In genomic region chr17:27339823-27340222, GRCm38 (mm10) we compare ENCODE assay signal across 23 mouse cellular contexts.
A peak's percentile ranks its signal among the peaks of the same experiment; 100 is the strongest.
DNase-seq lines count a peak whose midpoint lies in the region; ATAC-seq and TF ChIP-seq lines count a peak whose summit lies in the region.
"Had no signal": no experiment of that assay in that cellular context is flagged by ENCODE, and none has a peak within 500 bp of the region (broad histone marks: within the 10 kb centered on the region; RNA-seq: fewer than 3 reads in every experiment).

No protein-coding gene starts in this region.

- no peaks in the 10 kb centered on the region for H3K36me3 ChIP-seq in midbrain, embryonic 10.5 days
- no peaks in the 10 kb centered on the region for H3K36me3 ChIP-seq in midbrain, embryonic 15.5 days (replicated peaks)
- H3K36me3 ChIP-seq in testis, adult 2 months (ENCODE audit: control insufficient read depth, insufficient read depth, low read length), result no peaks in the 10 kb centered on the region; the same call in none of the 2 replicates
- H3K36me3 ChIP-seq in MEL (ENCODE audit: control insufficient read depth in 1 of 2, insufficient read depth in 2 of 2, low read length in 2 of 2), result peaks cover 0 to 18% of the 10 kb centered on the region in 2 experiments; a peak in 2 of 4 replicates
- H3K36me3 ChIP-seq in forebrain, embryonic 16.5 days (ENCODE audit: control insufficient read depth, insufficient read depth), result no peaks in the 10 kb centered on the region
- H3K36me3 ChIP-seq: G1E had no signal

- peaks cover 50% of the 10 kb centered on the region for H3K4me1 ChIP-seq in midbrain, embryonic 10.5 days
- no peaks in the 10 kb centered on the region for H3K4me1 ChIP-seq in midbrain, embryonic 15.5 days
- peaks cover 15% of the 10 kb centered on the region for H3K4me1 ChIP-seq in testis, adult 2 months (ENCODE audit: control insufficient read depth, insufficient read depth, low read length)
- H3K4me1 ChIP-seq in MEL (ENCODE audit: control insufficient read depth in 1 of 2, insufficient read depth in 2 of 2, low read length in 2 of 2), result peaks cover 16 to 38% of the 10 kb centered on the region in 2 experiments
- H3K4me1 ChIP-seq in forebrain, embryonic 16.5 days (replicated peaks; ENCODE audit: control insufficient read depth, insufficient read depth, low read length), result no peaks in the 10 kb centered on the region

- H3K79me2 ChIP-seq in MEL (ENCODE audit: control insufficient read depth, insufficient read depth, low read length, poor library complexity), result peaks cover 4% of the 10 kb centered on the region

- ATAC-seq in midbrain, embryonic 15.5 days (replicated peaks), result no peak
- no peak for ATAC-seq in forebrain, embryonic 16.5 days
- ATAC-seq: activated CD4-positive, CD25-positive, alpha-beta regulatory T cell, adult 4 months; CD4-positive, CD25-positive, alpha-beta regulatory T cell, adult 4 months; Patski had no signal

- no peak for TF ChIP-seq RAD21 in MEL (IDR thresholded peaks at IDR 0.05; ENCODE audit: low read depth, low read length)

- H3K4me2 ChIP-seq in midbrain, embryonic 15.5 days, result no peak overlapping the region
- H3K4me2 ChIP-seq in forebrain, embryonic 16.5 days (ENCODE audit: low read length), result no peak overlapping the region

- no peak for TF ChIP-seq POLR2A in testis, adult 2 months (IDR thresholded peaks at IDR 0.05; ENCODE audit: control insufficient read depth, low read depth, low read length)
- TF ChIP-seq POLR2A in MEL (IDR thresholded peaks at IDR 0.05; ENCODE audit: control insufficient read depth in 1 of 2, insufficient read depth in 1 of 2, low read depth in 1 of 2, low read length in 2 of 2, poor library complexity in 1 of 2), result no peak

- no peak for TF ChIP-seq CTCF in testis, adult 2 months (IDR thresholded peaks at IDR 0.05; ENCODE audit: control insufficient read depth, insufficient read depth, insufficient replicate concordance, low read depth, low read length)
- TF ChIP-seq CTCF in MEL (IDR thresholded peaks at IDR 0.05 in 2 of 3, conservative IDR thresholded peaks at IDR 0.05 in 1 of 3; ENCODE audit: control insufficient read depth in 1 of 3, insufficient read depth in 1 of 3, low read depth in 2 of 3, low read length in 3 of 3, poor library complexity in 1 of 3, severe bottlenecking in 1 of 3), result no peak

- no peak overlapping the region for H3K9ac ChIP-seq in midbrain, embryonic 15.5 days
- H3K9ac ChIP-seq in MEL (ENCODE audit: control insufficient read depth, low read depth, low read length, poor library complexity, severe bottlenecking), result no peak overlapping the region
- H3K9ac ChIP-seq in forebrain, embryonic 16.5 days (replicated peaks; ENCODE audit: low read depth, low read length), result no peak overlapping the region

- H3K27ac ChIP-seq in midbrain, embryonic 10.5 days (replicated peaks), result 0 out of 2 replicates have a peak overlapping the region, but pooled peaks have one; percentile 28
- no peak overlapping the region for H3K27ac ChIP-seq in midbrain, embryonic 15.5 days
- peak overlapping the region; percentile 50 for H3K27ac ChIP-seq in testis, adult 2 months (ENCODE audit: control insufficient read depth, insufficient read depth, low read depth, low read length)
- H3K27ac ChIP-seq in MEL (ENCODE audit: control insufficient read depth, low read depth, low read length), result peak overlapping the region; percentile 50
- no peak overlapping the region for H3K27ac ChIP-seq in forebrain, embryonic 16.5 days (ENCODE audit: low read length)

- H3K27me3 ChIP-seq in midbrain, embryonic 10.5 days (ENCODE audit: low read depth, poor library complexity, severe bottlenecking), result no peaks in the 10 kb centered on the region
- H3K27me3 ChIP-seq in midbrain, embryonic 15.5 days (replicated peaks), result no peaks in the 10 kb centered on the region; the same call in 1 of the 2 replicates
- H3K27me3 ChIP-seq in testis, adult 2 months (ENCODE audit: control insufficient read depth, insufficient read depth, low read length), result no peaks in the 10 kb centered on the region
- H3K27me3 ChIP-seq in MEL (ENCODE audit: control insufficient read depth in 1 of 2, insufficient read depth in 2 of 2, low read length in 2 of 2), result no peaks in the 10 kb centered on the region
- H3K27me3 ChIP-seq in forebrain, embryonic 16.5 days (replicated peaks; ENCODE audit: control insufficient read depth, insufficient read depth, low read length), result no peaks in the 10 kb centered on the region

- H3K4me3 ChIP-seq in midbrain, embryonic 10.5 days, result no peak overlapping the region
- no peak overlapping the region for H3K4me3 ChIP-seq in midbrain, embryonic 15.5 days
- H3K4me3 ChIP-seq in testis, adult 2 months (ENCODE audit: control insufficient read depth, low read depth, low read length), result no peak overlapping the region
- H3K4me3 ChIP-seq in MEL (ENCODE audit: control insufficient read depth in 1 of 2, insufficient read depth in 1 of 2, low read depth in 2 of 2, low read length in 2 of 2), result no peak overlapping the region
- no peak overlapping the region for H3K4me3 ChIP-seq in forebrain, embryonic 16.5 days (replicated peaks; ENCODE audit: low read length)

- no peaks in the 10 kb centered on the region for H3K9me3 ChIP-seq in midbrain, embryonic 10.5 days (replicated peaks)
- no peaks in the 10 kb centered on the region for H3K9me3 ChIP-seq in midbrain, embryonic 15.5 days
- no peaks in the 10 kb centered on the region for H3K9me3 ChIP-seq in MEL (replicated peaks; ENCODE audit: insufficient read depth, low read length)
- no peaks in the 10 kb centered on the region for H3K9me3 ChIP-seq in forebrain, embryonic 16.5 days (ENCODE audit: control insufficient read depth, low read length)

- 75% methylated on average over 3 of the region's 3 CpGs for WGBS in midbrain, embryonic 10.5 days
- WGBS in midbrain, embryonic 15.5 days, result 73% methylated on average over 3 of the region's 3 CpGs
- WGBS in forebrain, embryonic 16.5 days, result 83% methylated on average over 3 of the region's 3 CpGs

- DNase-seq in midbrain, embryonic 10.5 days (ENCODE audit: low spot score), result no peak
- no peak for DNase-seq in testis, postnatal 10 days (ENCODE audit: low spot score)
- DNase-seq in 416B (ENCODE audit: low read depth) (peak; percentile 51), MEL (ENCODE audit: low read depth, low spot score) (peak; percentile 48)
- no peak for DNase-seq in frontal cortex, postnatal 36 days (ENCODE audit: low spot score in 2 of 2)
- DNase-seq: adrenal gland, adult 2 months; adrenal gland, adult 8-10 months; adrenal gland, postnatal 10 days; adrenal gland, postnatal 14 days; adrenal gland, postnatal 25 days; adrenal gland, postnatal 36 days; B cell, adult 2 months; cerebellum, adult 11 months; cerebellum, adult 11-12 months; cerebellum, adult 18-20 months; cerebellum, adult 2 months had no signal

- peak in 1 of 2 experiments; percentile 62; a peak in 2 of 4 replicates for TF ChIP-seq EP300 in MEL (IDR thresholded peaks at IDR 0.05; ENCODE audit: low read depth in 1 of 2, low read length in 2 of 2)

TF ChIP-seq in MEL, 35 proteins besides CTCF, POLR2A, EP300 and RAD21:
- TF ChIP-seq MAZ (IDR thresholded peaks at IDR 0.05; ENCODE audit: low read depth, low read length), result 0 out of 2 replicates have a peak, but pooled peaks have one; percentile 43
- no peak for TF ChIP-seq MEF2A (IDR thresholded peaks at IDR 0.05; ENCODE audit: extremely low read depth, insufficient replicate concordance, low read depth, low read length, poor library complexity, severe bottlenecking)
- peak; percentile 74 for TF ChIP-seq ETS1 (IDR thresholded peaks at IDR 0.05; ENCODE audit: low read depth, low read length)
- peak; percentile 43; the same call in 1 of the 2 replicates for TF ChIP-seq TCF12 (IDR thresholded peaks at IDR 0.05; ENCODE audit: low read depth, low read length)

Comparison
In these comparisons a context has a peak if more than half of its experiments do, and no peak if none do; other contexts are left out.
1. H3K27ac ChIP-seq: peak in midbrain, embryonic 10.5 days (single experiment), testis, adult 2 months (single experiment) and MEL (single experiment); none in midbrain, embryonic 15.5 days (single experiment) and forebrain, embryonic 16.5 days (single experiment).
2. DNase-seq: peak in 416B (single experiment) and MEL (single experiment); none in midbrain, embryonic 10.5 days (single experiment), testis, postnatal 10 days (single experiment) and frontal cortex, postnatal 36 days (0 of 2).